Mouse (Mus musculus) adrenal gland, adult (tissue): Measurements from ENCODE around the gene Mrpl48.

Experiments
- DNase-seq, 2 experiments: peaks; one replicate each; pipeline ENCODE4 v3.0.0; 2022 to 2023; ENCODE audit warnings: low spot score in 1 of 2; ENCODE audit not compliant: inconsistent age in 2 of 2

The Mrpl48 gene

GRCm38 (mm10) chr7:100496791-100497190 is 111.3 kb downstream of the Mrpl48 start:
- no peak for DNase-seq

- no peak for DNase-seq
Observed at GRCm38 (mm10) chr7:100496371-100496770, 111.7 kb downstream of the Mrpl48 start.
